Mouse (Mus musculus): ENCODE data around the gene Mrpl51. TPM values are rescaled to one million over a fixed set of nuclear protein-coding genes. Genes with fewer than 3 reads are reported as not detected.
A peak's percentile ranks its signal among the peaks of the same experiment; 100 is the strongest.

Mrpl51 gene
- total RNA-seq, 2 experiments from 2014 or later, result 64.4 to 66.0 TPM

DNA sequence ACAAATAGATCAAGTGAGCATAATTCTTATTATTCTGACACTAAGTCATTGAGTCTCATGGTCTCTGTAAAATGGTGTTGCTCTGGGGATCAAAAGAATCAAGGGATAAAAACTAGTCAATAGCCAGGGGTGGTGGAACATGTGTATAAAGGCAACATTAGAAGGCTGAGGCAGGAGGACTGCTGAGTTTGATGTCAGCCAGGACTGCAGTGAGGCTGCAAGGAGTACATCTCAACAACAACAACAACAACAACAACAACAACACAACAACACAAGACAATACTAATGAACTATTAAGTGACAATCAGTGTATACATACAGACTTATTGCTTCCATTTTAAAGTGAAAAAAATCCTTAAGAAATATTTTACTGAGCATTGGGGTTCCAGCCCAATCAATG, 785 bp upstream of the Mrpl51 start:
- DNase-seq (ENCODE audit: extremely low spot score in 1 of 2, low spot score in 1 of 2), result no peak

DNA sequence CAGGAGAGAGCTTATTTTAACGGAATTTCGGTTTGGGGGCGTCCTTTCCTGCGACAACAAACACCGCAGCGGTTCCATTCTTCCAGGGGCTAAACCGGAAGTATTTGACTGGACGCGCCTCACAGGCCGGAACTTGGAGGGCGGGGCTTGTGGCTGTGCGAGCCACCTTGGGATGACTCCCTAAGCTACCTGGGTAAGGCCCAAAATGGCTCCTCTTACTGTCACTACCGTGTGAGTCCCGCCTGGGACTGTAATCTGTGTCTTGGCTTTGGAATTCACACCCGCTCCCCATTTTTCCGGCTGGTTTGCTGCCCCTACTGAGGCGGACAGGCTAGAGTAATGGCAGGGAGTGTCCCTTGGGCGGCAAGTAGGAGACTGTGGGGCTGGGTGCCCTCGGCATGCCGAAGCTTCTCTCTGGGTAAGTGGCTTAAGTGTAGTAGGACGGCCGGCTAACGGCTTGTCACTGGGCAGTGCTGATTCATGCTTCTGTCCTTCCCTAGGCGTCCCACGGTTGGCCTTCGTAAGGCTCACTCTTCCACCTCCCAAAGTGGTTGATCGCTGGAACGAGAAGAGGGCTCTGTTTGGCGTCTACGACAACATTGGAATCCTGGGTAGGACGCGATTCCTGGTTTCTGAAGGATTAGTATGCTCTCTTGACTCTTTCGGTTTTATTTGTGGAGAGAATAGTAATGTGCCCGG, 564 bp downstream of the Mrpl51 start:
- DNase-seq (ENCODE audit: extremely low spot score in 1 of 2, low spot score in 1 of 2), result peak; percentile 74 to 80

DNA sequence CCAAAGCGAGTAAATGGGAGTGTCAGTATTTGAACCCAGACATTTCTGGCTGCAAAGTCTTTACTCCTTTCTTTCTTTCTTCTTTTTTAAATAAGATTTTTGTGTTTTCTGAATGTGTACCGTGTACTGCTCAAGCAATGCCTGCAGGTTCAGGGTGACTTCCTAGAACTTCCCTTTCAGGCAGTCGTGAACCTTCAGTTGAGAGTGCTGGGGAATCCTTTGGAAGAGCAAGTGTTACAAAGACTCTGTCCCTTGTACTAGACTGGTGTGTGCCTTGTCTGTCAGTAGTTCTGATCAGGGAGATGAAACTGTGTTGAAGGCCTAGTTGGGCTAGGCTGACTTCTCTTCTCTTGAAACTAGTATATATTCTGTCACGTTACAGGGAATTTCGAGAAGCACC, 1.2 kb downstream of the Mrpl51 start:
- DNase-seq (ENCODE audit: extremely low spot score in 1 of 2, low spot score in 1 of 2), result no peak

DNA sequence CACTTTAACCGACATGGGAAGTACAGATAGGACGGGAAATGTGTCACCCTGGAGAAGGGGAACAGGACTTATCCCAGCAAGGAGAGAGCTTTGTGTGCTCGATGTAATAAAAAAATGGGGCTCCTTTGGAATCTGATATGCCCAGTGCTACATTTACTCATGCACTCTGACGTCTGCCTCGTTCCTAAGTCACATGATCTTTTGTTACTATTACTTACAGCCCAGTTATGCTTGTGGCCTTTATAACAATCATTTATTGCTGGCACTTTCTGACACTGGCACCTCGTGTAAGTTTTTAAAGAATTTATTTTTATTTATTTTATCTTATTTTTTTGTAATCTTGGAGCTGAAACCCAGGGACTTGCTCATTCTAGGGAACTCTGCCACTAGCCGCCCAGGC, 1.8 kb downstream of the Mrpl51 start:
- no peak for DNase-seq (ENCODE audit: extremely low spot score in 1 of 2, low spot score in 1 of 2)

DNA sequence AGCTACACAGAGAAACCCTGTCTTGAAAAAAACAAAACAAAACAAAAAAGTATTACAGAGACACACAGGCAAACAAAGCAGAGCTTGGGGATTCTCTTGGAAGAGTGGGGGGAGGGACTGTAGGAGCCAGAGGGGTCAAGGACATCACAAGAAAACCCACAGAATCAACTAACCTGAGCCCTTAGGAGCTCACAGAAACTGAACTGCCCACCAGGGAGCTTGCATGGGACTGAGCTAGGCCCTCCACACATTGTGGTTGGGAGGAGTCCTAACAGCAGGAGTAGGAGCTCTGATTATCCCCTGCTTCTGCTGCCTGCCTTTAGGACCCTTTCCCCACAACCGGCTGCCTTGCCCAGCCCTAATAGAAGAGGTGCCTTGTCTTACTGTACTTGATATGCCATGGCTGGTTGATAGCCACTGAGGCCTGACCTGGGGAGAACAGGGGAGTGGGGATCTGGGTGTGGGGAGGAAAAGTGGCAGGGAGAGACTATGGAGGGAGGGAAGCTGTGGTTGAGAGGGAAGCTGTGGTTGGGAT, 4.0 kb downstream of the Mrpl51 start:
- DNase-seq (ENCODE audit: extremely low spot score in 1 of 2, low spot score in 1 of 2), result no peak

DNA sequence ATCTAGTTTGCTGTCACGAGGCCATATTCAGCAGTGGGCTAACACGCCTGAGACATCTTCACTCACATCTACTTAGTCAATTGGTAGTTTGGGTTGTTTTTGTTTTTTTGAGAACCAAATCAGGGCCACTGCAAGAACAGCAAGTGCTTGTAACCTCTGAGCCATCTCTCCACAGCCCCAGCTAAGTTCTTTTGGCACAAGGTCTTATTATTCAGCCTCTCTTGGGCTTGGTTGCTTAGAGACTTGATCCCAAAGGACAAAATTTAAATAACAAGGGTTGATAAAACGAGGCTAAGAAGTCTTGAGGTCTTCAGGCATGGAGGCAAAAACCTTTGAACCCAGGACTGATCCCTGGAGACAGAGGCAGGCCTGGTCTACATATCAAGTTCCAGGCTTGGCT, 4.7 kb downstream of the Mrpl51 start:
- no peak for DNase-seq (ENCODE audit: extremely low spot score in 1 of 2, low spot score in 1 of 2)

DNA sequence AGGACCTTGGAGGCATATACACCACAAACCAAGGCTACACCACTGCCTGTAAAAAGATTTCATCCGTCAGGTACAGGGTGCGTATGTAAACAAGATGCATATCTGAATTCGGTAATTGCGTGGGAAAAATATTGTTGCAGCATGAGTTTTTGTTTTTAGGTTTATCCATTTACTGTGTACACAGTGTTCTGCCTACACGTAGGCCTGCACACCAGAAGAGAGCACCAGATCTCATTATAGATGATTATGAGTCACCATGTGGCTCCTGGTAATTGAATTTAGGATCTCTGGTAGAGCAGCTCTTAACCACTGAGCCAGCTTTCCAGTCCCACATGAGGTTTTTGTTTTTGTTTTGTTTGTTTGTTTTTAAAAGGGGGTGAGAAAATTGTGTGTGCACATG, 5.6 kb downstream of the Mrpl51 start:
- no peak for DNase-seq (ENCODE audit: extremely low spot score in 1 of 2, low spot score in 1 of 2)

DNA sequence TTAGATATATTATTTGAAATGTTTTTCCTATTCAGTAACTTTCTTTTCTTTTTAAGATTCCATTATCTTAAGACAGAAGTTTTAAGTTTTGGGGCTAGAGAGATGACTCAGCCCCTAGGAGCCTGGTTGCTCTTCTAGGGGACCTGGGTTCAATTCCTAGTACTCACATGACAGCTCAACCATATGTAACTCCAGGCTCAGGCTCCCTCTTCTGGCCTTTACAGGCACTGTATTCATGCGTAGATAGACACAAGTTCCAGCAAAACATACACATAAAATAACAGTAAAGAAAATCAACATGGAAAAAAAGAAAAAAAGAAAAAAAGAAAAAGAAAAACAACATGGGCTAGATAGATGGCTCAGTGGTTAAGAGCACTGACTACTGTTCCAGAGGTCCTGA, 18.8 kb downstream of the Mrpl51 start:
- no peak for DNase-seq (ENCODE audit: extremely low spot score in 1 of 2, low spot score in 1 of 2)

DNA sequence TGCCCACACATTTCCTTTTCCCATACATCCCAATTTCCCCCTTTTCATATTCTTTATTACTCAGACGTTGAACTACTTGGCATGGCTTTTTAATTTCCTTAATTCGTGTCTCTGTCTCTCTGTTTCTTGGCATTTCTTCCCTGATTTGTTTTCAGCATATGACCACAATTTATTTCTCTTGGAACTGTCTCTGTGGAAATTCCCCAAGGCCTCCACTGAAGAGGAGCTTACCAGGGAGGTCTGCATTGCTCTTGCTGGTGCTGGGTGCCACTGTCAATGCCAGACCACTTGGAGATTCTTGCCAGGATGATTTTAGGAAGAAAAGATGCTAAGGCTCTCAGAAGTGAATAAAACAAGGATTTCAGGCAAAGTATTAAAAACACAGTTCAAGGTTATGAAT, 21.0 kb downstream of the Mrpl51 start:
- no peak for DNase-seq (ENCODE audit: extremely low spot score in 1 of 2, low spot score in 1 of 2)

DNA sequence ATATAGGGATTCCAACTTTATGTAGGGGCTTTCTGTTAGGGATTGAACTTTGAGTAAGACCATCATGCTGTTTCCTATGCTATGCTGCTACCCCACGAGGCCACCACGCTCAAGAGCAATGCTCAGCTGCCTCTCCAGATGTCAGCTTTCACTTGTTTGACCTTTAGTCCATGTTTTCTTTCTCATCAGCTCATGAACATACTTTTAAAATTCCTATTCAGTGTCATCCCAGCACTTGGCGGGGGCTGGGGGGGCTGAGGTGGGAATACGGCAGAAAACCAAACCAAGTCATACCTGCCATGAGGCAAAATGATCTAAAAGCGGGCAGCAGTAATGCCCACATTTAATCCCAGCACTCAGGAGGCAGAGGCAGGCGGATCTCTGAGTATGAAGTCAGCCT, 21.5 kb downstream of the Mrpl51 start:
- DNase-seq (ENCODE audit: extremely low spot score in 1 of 2, low spot score in 1 of 2), result no peak

DNA sequence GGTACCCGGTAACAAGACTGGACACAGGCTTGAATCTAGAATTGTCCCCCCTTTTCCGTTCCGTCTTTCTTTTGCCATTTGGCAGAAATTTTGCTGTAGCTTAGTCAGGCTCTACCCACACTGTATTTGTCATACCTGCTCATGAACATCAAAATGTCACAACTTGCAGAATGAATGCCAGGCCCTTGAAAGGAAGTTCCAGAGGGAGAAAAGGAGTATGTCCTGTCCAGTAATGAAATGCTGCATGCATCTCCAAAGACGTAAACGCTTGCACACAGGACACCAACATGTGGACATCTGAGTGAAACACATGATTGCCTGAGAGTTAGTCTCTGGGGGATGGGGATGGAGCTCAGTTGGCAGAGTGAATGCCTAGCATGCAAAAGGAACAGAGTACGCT, 22.1 kb downstream of the Mrpl51 start:
- no peak for DNase-seq (ENCODE audit: extremely low spot score in 1 of 2, low spot score in 1 of 2)

DNA sequence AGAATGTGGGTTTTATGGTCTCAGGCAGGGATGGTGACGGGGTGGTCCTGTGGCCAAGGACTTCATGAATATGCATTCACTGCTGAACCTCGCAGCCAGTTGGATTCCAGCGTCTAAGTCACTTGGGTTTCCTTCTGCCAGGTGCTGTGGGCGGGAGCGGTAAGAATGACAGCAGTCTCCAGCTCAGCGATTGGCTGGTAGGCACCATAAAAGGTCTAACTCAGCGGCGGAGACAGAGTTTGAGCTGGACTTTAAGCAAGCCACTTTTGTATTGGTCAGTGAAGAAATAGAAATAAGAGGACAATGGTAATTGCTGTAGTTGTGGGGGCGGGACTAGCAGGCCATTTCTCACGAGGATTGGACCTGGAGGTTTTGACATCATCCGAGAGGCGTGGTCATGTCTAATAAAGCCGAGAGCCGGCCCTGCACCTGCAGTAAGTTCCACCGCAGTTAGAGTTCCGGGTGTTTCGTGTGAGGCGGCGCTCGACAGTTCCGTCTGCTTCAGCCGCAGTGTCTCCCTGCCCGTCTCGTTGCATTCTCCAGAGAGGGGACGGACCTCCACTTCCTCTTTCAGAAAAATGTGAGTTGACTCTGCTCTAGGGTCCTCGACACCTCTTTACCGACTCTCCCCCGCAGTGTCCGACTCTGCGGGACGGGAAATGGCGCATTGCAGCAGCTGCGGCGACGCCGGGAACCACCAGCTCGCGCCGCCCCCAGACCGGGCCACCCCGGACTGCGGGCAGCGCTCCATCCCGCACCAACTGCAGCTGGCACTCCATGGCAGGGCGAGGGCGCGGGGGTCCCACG, 23.8 kb downstream of the Mrpl51 start, which contains the start of gene Vamp1:
Gene Vamp1, plus strand, starts transcription at position 404 of the 807 bp plus-strand sequence.
- peak; percentile 85 to 87 for DNase-seq (ENCODE audit: extremely low spot score in 1 of 2, low spot score in 1 of 2)

DNA sequence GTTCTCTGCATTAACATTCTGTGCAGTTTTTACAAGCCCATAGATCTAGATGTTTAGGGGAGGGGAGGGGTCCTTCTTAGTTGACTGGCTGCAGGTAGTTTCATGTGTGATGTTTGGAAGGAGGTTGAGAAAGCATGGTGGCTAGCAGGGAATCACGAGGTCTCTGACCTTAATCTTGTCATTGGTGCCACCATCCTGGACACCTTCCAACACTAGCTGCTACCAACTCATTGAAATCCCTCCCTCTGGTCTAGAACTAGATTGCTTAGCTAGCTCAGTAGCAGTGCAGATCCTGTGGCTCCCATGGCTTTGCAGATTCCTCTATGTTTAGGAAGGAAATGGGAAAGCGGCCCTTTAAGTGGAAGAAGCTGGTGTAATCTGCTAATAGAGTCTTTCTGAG, 25.3 kb downstream of the Mrpl51 start:
- DNase-seq (ENCODE audit: extremely low spot score in 1 of 2, low spot score in 1 of 2), result no peak

DNA sequence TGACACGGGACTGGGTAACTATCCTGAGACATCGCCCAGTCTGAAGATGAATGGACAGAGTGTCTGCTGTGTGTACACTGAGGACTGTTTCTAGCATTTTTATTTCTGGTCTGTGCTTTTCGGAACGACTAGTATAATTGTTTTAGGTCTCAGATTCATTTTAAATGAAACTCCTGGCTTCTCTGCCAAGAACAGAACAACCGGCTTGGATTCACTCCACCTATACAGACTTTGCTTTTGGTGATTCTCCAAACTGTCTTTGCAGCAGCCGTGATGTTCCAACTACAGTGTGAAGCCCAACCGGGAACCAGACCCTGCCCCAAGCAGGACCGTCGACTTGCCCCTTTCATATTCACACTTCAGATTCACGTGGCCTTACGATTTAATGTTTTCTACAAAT, 26.3 kb downstream of the Mrpl51 start:
- DNase-seq (ENCODE audit: extremely low spot score in 1 of 2, low spot score in 1 of 2), result no peak

DNA sequence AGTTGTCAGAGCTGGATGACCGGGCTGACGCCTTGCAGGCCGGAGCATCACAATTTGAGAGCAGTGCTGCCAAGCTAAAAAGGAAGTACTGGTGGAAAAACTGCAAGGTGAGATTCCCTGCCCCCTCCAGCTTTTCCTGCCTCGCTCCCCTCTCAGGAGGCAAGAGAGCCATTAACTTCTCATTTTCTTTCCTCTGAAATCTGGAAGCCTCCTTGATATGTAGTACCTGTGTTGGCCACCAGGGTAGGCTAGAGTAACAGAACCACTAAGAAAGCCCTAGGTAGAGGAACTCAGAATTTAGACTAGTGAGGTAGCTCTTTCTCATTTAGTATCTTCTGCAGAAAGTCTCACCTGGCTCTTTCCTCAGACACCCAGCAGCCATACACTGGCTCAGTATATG, 27.4 kb downstream of the Mrpl51 start:
- peak; percentile 37 to 69 for DNase-seq (ENCODE audit: extremely low spot score in 1 of 2, low spot score in 1 of 2)

DNA sequence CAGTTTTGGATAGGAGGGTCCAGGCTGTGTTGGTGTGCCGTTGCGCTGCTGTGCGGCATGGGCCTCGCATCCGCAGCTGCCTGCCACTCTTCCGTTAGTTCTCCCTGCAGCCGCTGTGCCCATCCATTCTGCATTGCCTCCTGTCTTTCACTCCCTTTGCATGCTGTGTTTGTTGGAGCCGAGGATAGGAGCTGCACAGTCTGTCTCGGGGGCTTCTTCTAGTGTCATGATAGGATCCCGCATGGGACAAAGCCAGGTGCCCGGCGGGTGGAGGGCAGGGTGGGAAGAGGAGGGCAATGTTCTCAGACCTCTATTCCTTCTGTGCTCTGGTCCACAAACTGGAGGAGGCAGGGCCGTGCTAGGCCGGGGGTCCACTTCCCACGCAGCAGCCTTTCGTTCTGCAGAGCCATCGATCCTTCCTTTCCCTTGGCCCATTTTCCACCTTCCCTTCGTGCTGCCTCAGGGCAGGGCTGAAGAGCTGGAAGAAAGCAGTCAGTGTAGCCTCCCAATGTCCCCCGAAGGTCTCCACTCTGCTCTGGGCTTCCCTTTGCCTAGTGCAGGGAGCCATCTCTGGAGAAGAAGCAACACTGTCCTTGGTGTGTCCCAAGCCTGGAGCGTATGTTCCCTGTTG, 29.6 kb downstream of the Mrpl51 start:
- no peak for DNase-seq (ENCODE audit: extremely low spot score in 1 of 2, low spot score in 1 of 2)

DNA sequence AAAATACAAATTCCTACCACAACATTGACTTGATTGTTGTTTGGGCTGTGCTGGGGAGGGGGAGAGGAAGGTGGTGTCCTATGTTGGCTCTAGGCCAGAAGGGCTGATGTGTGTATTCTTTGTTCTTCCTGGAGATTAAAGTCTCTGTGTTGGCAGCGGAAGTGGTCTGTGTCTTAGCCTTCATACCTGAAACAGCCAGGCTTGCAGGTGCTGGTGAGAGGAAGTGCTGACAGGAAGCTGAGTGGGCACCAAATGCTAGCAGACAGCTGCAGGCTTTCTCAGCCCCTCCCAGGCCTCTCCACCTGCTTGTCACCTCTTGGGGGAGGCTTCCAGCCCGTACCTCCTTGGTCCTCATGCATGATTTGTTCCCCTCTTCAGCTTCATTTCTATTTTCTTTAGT, 30.5 kb downstream of the Mrpl51 start:
- no peak for DNase-seq (ENCODE audit: extremely low spot score in 1 of 2, low spot score in 1 of 2)

DNA sequence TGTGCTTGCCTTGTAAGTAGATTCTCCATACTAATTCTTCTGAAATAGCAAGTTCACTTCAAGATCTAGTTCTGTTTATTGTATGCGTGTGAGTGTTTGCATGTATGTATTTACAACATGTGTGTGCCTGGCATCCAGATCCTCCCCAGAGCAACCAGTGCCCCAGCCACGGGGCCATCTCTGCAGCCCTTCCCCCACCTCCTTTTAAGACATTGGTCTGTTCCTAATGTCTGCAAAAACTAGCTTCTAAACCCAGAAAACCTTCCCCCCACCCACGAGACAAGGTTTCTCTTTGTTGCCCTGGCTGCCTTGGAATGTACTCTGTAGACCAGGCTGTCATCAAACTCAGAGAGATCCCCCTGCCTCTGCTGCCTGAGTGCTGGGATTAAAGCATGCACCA, 31.0 kb downstream of the Mrpl51 start:
- DNase-seq (ENCODE audit: extremely low spot score in 1 of 2, low spot score in 1 of 2), result no peak

DNA sequence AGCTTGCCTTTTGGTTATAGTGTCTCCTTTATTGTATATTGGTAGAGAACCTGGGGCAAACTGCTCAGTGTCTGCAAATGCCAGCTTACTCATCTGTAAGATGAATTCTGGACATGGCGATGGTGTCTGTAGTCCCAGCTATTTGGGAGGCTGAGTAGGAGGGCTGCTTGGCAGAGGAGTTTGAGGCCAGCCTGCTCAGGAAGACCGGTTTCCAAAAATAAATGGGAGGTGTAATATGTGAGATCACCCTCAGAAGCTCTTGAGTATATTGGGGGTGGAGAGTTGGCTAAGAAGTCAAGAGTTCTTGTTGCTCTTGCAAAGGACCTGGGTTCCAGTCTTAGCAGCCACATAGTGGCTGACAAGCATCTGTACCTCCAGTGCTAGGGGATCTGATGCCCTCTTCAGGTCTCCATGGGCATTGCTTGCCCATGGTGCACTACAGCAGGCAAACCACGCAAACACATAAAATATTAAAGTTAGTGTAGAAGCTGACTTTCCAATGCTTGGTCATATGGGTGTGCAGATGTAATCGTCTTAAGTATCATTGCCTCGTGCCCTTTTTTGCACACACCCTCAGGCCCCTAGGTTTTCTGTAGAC, 34.0 kb downstream of the Mrpl51 start:
- no peak for DNase-seq (ENCODE audit: extremely low spot score in 1 of 2, low spot score in 1 of 2)

DNA sequence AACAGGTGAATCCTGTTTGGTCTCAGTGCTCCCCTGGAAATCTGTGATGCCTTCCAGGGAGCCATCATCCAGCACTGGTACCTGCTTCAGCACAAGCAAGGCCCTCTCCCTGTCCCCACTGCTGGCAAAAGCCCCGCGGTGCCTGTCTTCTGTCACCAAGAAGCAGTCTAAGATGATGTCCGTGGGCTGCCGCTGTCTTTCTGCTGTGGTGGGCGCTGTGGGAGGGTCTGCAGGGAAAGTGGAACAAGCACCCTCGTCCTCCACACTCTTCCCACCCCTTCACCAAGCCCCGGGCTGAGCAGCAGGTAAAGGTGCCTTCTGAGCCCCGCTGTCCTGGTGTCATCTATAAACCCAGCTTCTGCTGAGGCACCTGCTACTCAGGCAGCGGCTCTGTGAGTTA, 39.0 kb downstream of the Mrpl51 start:
- no peak for DNase-seq (ENCODE audit: extremely low spot score in 1 of 2, low spot score in 1 of 2)

Data from layer of hippocampus, postnatal 25 days (tissue).